Mouse (Mus musculus): Measurements from ENCODE around the gene Tcf12. TPM values are rescaled to one million over a fixed set of nuclear protein-coding genes. Genes with fewer than 3 reads are reported as not detected.
A peak's percentile ranks its signal among the peaks of the same experiment; 100 is the strongest.

The Tcf12 gene
- total RNA-seq, 2 experiments from 2014 or later = 82.5 to 95.3 TPM

DNA sequence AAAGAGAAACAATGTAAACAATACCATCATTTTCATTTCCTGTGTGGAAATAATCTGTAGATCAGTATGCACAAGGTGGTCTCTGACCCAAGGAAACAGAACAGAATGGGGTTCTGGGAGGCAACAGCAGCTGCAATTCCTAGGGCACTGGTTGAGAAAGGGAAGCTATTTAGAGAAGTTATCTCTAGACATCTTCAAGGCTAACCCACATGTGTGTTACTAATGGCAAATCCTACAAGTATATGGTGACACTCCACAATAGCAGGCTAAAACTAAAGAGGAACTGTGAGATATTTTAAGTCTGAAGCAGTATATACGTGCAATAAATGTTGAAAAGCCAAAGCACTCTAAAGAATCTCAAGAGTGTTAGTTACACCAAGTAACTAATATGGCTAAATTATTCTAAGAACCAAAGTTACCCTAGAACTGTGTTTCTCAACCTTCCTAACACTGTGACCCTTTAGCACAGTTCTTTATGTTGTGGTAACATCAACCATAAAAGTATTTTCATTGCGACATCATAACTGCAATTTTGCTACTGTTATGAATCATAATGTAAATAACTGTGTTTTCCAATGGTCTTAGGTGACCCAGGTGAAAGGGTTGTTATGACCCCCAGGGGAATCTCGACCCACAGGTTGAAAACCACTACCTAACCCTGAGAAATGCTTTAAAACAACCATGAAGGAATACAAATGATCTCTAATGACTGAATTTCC lies 22.6 kb downstream of the Tcf12 start:
- no peak for DNase-seq

DNA sequence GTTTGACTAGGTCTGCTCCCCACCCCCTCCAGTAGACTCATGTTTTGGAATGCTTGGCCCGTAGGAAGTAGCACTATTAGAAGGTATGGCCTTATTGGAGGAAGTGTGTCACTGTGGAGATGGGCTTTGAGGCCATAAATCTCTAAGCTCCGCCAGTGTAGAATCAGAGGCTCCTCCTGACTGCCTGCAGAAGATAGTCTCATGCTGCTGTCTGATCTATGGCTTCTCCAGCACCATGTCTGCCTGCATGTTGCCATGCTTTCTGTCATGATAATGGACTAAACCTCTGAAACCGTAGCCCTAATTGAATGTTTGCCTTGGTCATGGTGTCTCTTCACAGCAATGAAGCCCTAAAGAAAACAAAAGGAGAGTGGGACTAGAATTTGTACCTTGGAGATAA lies 26.7 kb downstream of the Tcf12 start:
- DNase-seq = no peak

DNA sequence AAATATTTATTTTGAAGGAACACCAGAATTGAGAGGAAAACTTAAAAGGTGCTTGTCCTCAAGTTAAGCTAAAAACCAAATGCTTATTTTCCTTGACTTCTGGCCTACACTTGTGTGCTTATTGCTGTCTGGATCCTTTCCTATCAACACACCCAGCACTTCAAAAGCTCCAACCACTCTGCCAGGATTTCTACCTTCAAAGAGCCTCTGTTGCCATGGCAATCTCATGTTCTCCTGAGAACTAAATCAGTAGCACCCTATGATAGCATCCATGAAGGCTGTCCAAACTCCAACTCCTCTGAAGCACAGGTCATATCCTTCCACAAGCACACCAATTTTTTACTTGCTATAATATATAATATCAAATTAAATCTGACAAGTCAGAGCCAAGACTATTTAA lies 27.5 kb downstream of the Tcf12 start:
- peak; percentile 24 for DNase-seq

DNA sequence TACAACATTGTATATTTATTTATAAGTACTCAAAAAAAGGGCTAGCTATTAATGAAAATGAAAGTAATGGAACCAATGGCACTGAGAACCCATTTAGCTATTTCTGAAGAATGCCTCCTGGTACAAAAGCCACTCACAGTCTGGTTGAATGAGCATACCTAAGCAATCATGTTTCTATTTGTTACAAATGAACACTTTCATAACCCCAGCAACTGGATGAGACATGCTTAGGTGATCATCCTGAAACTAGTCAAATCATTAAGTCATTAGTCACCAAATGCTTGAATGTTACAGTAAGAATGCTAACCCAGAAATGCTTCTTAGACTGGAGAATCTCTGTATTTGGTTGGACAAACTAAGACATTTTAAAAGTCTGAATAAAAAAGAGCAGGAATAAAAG lies 35.5 kb downstream of the Tcf12 start:
- DNase-seq = no peak

GRCm38 (mm10) chr9:72066151-72066550 lies 45.5 kb downstream of the Tcf12 start:
- DNase-seq = no peak

DNA sequence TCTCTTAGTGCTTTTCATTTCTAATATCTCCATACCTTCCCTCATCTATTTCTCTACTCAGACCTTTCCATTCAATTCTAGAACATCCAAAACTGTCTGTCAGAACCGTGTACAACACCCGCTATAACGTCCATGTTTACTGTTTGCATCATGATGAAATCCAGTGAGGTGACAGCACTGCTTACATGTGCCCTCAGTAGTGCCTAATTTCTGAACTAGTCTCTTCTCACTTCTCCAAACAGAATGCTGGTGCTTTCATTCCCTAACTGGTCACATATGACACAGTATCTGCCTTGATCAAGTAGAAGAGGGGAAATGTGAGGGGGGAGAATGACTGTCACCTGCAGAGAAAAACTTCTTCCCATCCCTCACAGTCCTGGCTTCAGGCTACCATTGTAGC lies 58.5 kb downstream of the Tcf12 start:
- DNase-seq = no peak

- DNase-seq = no peak
Measured at GRCm38 (mm10) chr9:72040156-72040555, 71.5 kb downstream of the Tcf12 start.

DNA sequence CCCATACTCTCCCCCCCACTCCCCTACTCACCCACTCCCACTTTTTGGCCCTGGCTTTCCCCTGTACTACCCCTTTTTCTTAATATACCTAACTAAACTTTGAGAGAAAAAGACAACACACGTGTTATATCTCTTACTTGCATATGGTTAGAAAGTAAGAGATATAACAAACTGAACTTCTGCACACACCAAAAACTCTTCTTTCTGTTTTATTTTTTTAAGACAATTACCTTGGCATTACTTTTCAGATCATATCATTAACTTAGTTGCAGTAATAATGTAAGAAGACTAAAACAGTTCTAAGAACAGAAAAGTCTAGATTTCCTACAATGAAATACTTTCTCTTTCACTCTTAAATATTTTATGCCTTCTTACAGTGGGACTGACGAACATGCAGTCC lies 72.3 kb downstream of the Tcf12 start:
- no peak for DNase-seq

DNA sequence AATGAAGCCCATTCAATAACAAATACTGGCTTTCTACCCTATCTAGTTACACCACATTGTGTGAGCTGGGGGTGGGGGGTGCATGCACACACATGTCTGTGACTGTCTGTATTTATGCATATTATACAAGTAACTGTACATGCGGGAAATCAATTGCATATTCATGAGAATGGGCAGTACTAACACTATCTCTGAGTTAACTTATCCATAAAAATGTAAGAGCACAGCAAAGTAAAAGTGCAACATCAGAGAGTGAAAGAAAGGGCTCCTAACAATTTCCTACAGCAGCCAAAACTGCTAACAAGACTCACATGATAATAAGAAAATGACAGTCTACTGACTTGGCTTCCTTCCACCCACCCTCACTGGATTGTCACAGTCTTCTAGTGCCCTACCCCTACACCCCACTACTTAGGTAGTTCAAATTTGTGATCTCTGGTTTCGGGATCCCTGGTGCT lies 74.6 kb downstream of the Tcf12 start:
- DNase-seq = no peak

DNA sequence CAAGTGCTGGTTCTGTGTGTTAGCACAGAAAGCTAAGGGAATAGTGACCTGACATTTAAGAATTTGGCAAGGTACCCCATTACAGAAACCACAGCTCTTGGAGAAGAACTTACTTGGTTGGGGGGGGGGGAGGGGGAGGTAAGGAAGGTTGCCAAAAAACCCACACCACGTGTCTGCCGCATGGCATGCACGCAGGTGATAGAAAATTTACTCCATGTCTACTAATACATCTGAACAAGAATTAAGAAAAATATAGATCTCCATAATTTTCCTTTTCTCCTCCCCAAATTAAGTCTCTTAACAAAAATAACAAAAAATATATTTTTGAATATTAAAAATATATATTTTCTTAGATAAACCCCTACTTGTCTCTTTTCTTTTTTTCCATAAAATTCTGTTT lies 75.4 kb downstream of the Tcf12 start:
- no peak for DNase-seq

DNA sequence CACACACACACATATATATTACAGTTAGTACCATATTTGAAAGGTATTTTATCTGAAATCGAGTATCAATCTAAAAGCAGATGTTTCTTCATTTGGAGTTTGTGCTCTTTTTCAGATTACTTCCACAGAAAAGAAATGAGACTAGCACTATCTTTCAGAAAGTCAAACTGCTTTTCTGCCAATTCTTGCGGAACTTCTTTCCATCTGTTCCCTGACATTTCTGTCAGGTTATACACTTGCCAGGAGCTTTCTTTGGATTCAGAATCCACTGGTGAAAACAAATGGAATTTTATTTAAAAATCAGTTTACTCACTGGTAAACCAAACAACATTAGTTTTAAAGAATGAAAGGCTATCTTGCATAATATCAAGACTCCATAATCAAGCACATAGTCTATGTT lies 78.4 kb downstream of the Tcf12 start:
- DNase-seq = no peak

GRCm38 (mm10) chr9:72030274-72030673 lies 81.4 kb downstream of the Tcf12 start:
- no peak for DNase-seq

GRCm38 (mm10) chr9:72029601-72030000 lies 82.1 kb downstream of the Tcf12 start:
- no peak for DNase-seq

DNA sequence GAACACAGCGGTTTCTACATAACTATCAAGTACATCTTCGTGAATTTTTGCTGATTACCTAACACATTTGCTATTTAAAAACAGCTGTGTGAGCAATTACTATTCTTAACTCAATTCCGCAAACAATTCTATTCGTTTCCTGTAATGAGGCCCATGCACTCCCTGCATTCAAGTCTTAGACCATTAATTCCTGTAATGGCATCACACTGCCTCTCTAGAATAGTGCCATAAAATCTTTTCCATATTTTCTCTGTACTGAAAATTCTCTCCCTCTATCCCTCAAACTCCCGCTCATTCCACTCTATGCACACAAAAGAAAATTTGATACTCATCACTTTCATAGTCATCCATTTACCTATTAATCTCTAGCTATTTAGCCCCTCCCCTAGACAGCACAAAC lies 88.4 kb downstream of the Tcf12 start:
- no peak for DNase-seq

DNA sequence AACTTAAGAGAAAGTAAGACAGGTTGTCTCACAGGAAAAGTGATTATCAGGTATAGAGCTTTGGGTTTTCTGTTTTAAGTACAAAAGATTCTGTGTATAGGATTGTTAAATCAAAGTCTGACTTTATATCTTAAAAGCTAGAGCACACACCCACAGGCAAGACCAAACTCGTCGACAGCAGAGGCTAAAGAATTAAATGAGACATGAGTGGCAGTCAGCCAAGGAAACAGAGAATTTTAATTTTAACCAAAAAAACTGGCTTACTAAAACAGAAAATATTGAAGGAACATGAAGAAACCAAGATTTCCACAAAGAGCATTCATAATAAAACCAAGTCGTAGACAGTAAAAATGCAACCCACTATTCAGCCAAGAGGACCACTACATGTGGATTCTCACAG lies 90.2 kb downstream of the Tcf12 start:
- no peak for DNase-seq

GRCm38 (mm10) chr9:72016021-72016420 lies 95.7 kb downstream of the Tcf12 start:
- no peak for DNase-seq

DNA sequence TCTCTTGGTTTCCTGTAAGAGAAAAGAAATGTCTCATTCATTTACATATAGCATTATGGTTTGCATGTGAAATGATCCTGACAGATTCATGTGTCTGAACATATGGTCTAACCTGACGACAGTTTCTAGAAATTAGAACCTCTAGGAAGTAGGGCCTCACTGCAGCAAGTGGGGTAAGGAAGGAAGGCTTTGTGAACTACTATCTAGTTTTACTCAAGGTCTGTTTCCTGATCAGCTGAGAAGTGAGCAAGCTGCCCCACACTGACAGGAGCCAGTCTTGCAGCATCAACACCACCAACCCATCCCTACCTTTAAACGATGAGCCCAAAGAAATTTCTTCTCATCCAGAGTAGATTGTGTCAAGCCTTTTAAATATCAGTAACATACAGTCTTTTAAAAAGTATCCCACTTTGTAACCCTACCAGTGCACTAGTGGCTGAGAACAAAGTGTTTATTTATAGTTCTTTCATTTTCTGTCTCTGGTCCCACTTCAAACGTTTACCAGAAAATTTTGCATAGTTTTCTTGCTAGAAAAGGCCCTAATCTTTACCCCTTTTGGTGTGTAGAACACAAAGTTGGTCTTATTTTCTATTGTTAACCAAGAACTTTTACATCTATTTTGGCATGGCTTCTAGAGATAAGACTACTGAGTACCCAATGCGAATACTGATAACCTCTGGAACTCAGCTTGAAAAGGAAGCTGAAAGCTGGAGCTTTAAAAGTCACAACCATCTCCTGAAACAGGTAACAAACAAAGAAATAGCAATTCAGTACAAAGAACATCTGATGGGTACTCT lies 96.9 kb downstream of the Tcf12 start:
- DNase-seq = no peak

- DNase-seq = no peak
Measured at GRCm38 (mm10) chr9:72013541-72013940, 98.1 kb downstream of the Tcf12 start.

DNA sequence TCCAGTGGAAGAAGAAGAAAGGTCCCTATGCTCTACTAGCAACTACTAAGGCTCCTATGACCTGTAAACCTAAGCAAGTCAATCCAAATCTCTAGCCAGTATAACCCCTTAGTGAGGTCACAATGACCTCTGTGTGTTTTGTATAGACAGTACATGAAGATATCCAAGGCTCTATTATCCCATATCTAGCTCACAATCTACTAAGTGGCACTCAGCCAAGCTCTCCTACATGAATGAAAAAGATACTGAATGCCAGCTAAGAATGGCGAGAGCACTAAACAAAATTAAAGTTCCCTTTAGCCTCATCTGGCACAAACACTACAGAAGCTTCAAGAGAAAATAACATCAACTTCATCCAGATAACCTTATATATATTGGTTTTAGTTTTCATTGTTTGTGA lies 103.0 kb downstream of the Tcf12 start:
- DNase-seq = peak; percentile 10

DNA sequence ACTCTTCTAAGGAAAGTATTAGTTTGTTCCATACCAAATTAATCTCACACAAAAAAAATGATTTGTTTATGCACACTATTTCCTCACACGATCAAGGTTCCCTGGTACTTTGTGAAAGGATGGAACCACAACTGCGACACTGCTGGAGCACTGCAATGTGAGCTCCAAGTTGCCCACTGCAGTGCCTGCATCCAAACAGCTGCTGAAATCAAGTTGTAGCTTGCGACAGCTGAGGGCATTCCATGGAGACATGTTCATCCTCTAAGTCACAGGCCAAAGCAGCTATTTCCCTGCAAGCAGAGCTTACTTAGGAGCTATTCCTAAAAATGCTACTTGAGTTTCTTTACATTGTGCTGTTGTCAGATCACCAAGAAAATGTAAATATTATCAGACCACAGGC lies 120.5 kb downstream of the Tcf12 start:
- DNase-seq = no peak

- DNase-seq = no peak
Measured at GRCm38 (mm10) chr9:71990376-71990775, 121.3 kb downstream of the Tcf12 start.

- no peak for DNase-seq
Measured at GRCm38 (mm10) chr9:71989663-71990062, 122.0 kb downstream of the Tcf12 start.

- DNase-seq = no peak
Measured at GRCm38 (mm10) chr9:71986716-71987115, 125.0 kb downstream of the Tcf12 start.

GRCm38 (mm10) chr9:71982826-71983225 lies 128.8 kb downstream of the Tcf12 start:
- no peak for DNase-seq

Data from adrenal gland, postnatal 10 days (tissue).